Mouse (Mus musculus): ENCODE results near the gene Micu1.

Gene Micu1

DNA sequence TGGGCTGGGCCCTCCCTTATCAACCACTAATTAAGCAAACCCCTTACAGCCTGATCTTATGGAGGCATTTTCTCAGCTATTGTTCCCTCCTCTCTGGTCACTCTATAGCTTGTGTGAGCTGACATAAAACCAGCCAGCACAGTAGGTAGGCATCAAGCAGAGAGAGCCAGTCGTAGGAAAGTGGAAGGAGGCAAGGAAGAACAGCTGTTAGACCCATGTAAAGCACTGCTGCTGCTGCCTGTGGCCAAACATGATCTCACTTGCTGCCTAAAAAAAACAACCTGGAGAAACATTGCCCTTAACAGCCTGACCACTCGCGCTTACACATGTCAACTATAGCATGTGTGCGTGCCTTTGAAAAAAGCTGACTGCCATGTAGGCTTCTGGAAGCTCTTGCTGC is 19.3 kb downstream of the Micu1 start:
- DNase-seq (ENCODE audit: low spot score): no peak

DNA sequence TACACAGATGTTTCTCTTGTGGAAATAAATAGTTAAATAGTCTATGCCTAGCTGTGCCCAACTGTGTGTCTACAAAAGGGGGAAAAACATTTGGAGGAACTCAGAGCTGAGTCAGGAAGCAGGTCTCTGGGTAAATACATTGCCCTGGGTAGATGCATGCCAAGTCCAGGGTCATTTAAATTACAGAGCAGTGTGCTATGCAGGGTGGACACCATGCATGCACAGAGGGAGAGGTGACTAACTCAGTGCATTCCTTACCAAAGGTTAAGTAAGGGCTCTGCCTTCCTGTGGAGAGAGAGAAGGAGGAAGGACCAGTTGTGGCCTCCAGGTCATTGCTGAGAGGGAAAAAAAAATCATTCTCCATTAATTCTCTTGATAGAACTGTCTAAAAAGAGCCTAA is 22.4 kb downstream of the Micu1 start:
- DNase-seq (ENCODE audit: low spot score): no peak

DNA sequence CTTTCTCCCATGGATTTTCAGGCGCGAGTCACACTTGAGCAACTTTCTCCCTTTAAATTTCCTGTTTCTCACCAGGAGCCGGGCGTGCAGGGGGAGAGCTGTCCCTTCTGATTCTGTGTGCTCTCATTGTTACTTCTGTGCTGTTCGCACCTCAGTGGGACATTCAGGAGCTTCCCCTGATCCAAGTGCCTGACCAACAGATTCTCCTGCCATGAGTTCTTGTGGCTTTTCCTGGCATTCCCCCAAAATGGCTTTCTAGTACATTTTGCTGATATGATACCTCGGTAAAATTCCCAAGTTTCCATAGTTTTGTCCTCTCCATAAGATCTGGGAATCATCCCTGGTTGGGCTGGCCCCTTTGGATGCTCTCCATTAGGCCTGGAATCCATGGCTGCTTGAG is 25.0 kb downstream of the Micu1 start:
- DNase-seq (ENCODE audit: low spot score): no peak

DNA sequence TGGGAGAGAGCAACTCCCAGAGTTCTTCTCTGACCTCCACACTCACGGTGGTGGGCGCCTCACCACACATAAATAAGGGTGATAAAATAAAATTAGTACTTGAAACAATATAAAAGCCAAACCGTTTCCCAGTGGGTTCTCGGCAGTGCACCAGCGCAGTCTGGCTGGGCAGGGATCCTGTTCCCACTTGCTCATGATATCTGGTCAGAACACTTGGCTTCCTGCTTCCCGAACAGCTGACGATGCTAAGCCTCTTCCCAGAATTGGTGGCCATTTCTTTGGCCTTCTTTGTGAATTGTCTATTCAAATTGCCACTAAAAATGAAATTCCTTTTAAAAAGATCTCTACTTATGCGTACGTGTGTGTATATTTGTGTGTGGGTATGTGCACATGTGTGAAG is 27.0 kb downstream of the Micu1 start:
- no peak for DNase-seq (ENCODE audit: low spot score)

DNA sequence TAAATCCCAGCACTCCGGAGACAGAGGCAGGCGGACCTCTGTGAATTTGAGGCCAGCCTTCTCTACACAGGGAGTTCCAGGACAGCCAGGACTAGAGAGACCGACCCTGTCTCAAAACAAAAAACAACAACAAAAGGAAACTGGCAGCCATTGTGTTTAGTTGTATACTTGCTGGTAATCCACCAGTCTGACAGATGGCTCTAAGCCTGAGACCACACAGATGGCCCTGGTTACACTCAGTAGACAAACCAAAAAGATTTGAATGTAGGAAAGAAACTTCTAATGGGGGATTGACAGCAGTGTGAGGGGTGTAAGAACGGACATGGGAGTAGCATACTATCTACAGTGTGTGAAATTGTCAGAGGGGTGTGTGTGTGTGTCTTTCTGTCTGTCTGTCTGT is 27.6 kb downstream of the Micu1 start:
- no peak for DNase-seq (ENCODE audit: low spot score)

DNA sequence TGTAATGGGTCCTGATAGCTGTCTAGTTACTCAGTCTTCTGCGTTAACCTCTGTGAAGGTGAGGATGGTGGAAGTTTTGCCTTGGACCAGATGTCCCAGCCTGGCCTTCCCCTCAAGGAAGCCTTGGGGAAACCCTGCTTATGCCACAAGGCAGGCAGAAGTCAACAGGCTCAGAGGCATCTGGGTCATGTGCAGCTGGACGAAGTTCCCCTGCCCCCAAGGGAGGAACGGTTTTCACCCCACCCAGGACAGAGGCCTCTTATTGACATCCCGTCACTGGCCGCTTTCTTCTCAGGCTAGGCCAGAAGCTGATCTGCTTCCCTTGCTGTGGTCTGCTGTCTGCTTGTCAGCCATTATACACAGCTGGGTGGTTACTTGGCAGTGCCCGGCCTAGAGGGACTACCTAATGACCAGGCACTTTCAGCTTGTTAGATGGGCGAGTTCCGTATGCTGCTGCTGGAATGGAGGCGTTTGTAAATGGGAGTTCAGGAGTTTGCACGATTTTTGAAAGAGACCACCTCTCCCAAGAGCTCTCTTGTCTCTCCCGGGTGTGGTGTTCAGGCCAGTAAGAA is 33.8 kb downstream of the Micu1 start:
- DNase-seq (ENCODE audit: low spot score): no peak

DNA sequence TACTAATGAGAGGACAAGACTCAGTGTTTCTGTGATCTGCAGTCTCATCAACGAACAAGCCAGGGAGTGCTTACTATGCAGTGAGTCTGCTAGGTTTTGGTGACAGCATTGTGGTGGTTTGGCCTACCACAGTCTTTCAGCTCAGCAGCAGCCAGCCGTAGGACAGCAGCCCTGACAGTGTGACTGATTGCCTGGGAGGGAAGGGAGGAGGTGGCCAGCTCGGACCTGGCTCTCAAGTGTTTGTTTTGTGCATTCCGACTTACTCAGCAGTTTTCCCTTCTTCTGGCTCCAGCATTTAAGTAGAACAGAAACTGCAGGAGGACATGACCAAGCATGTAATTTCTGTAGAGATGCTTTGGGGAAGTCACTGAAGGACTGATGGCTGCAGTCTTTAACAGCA is 39.2 kb downstream of the Micu1 start:
- no peak for DNase-seq (ENCODE audit: low spot score)

DNA sequence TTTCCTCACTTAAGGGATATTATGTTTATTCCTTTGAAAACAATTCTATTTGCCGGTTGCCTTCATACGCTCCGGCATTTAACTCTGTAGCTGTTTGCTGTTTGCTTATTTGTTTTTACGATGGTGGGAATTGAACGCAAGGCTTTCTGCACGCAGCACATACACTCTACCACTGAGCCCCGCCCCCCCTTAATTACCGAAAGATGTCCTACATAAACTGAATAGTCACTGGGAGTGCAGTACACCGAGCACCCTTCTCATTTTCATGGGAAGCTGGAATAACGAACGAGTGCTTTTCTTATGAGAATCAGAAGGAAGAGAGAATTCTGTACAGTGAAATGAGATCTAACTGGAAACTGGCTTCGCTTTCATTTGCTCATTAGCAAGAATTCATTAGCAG is 41.1 kb downstream of the Micu1 start:
- no peak for DNase-seq (ENCODE audit: low spot score)

DNA sequence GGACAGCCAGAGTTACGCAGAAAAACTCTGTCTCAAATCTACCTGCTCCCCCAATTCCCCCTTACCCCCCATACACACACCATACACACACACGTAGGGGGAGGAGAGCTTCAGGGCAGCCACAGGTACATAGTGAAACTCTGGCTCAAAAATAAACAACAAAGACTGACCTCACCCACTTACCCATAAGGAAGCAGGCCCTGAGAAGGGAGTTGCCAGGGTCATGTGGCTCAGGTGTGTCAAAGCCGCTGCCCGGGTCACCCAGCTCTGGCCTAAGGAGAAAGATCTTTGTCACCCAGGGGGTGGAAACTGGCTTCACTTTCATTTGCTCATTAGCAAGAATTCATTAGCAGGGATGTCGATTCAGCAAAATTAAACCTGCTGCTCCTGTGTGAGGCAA is 41.7 kb downstream of the Micu1 start:
- DNase-seq (ENCODE audit: low spot score): no peak

DNA sequence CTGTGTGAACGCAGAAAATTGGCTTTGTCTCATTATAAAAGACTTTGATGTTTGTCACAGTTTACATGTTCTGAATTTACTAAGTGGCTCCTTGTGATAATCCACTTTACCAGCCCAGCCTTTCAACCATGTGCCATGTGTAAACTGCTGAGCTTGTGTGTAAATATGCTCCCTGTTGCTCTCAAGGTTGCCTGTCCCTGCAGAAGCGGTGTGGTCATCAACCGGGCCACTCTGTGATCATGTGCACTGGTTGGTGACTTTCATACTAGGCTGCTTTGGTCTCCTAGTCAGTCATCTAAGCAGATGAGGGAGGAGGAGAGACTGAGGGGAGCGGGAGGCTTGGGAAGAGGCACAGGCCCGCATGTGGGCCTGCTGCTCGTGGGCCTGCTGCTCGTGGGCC is 45.1 kb downstream of the Micu1 start:
- DNase-seq (ENCODE audit: low spot score): no peak

DNA sequence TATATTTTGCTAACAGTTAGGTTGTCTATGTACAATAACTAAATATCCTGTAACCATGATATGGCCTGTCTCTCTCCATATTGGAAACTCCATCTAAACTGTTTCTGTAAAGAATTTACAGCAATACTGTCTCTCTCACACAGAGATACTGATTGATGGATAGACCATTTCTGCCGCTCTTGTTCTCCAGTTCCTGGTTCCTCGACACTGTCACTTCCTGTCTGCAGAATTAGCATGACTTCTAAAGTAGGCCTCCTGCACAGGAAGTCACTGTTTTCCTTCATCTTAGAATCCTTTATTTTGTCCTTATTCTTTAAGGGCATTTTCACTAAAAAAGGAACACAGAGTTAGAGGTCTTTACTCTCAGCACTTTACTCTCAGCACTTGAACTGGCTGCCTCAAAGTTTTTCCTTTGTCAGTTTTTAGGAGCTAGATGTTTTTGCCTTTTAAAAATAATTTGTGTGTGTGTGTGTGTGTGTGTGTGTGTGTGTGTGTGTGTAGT is 46.5 kb downstream of the Micu1 start:
- no peak for DNase-seq (ENCODE audit: low spot score)

DNA sequence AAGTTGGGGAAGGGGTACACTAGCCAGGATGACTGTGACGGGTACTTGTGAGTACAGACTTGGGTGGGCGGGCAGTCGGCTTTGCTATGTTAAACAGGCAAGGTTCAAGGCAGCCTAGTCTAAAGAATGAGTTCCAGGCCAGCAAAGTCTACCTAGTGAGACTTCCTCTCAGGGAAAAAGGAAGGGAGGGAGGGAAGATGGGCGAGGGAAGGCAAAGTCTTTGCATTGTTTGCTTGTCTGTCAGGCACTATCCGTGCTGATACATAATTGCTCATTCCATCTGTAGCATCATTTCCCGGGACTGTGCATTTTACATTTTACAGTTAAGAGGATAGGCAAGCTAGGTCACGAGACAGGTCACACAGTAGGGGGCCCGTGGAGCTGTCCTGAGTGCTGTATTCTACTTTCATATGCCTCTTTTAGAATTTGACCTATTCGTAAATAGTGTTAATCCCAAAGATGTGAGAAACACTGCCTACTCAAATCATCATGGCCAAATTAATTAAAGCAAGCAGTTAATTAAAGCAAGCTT is 51.3 kb downstream of the Micu1 start:
- DNase-seq (ENCODE audit: low spot score): no peak

DNA sequence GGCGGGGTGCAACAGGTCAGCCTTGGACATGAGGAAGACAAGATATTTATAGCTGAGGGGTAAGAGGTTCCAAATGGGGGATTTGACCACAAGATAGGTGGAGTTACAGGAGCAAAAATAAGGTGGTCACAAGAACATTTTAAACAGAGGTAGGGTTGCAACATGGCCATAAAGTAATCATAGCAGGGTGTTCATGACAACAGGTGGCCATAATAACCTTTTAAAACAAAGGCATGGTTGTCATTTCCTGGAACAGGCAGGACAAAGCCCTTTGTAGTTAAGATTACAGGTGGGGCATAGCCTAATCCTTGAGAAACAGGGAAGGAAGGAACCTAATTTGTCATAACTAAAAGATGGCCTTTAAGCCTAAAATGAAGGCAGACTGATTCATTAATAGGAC is 51.8 kb downstream of the Micu1 start:
- DNase-seq (ENCODE audit: low spot score): no peak

DNA sequence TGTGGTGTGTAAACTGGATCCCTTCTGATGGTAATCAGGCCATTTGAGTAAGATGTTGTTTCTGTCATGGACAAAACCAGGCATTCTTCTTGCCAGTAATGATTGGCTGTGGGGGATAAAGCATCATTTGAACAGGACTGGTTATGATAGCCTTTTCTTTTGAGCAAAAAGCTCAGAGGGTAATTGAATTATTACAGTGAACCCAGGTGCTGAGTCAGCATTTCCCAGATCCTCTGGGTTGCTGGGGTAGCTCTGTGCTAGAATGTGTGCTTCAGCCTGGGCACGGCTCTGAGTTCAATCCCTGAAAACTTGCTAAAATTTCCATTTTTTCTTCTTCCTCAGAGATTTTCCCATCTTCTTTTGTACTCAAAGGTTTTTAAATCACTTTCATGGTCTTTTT is 52.6 kb downstream of the Micu1 start:
- DNase-seq (ENCODE audit: low spot score): peak; percentile 24

DNA sequence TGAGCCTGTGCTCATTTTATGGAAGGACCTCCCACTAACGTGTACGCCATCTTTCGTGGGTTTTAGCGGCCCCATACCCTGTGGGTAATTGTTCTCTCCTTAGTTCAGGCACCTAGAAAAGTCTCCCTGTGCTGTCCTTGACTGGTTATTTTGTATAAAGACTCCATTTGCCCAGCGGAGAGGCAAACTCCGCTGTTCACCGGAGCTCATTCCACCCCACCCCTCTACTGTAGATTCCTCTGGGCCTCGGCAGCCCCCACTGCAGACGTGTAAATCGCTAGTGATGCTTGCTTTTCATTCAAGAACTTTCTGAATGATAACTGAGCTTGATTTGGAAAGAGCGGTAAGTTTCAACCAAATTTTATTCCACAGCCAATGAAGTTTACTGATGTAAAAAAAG is 53.4 kb downstream of the Micu1 start:
- no peak for DNase-seq (ENCODE audit: low spot score)

DNA sequence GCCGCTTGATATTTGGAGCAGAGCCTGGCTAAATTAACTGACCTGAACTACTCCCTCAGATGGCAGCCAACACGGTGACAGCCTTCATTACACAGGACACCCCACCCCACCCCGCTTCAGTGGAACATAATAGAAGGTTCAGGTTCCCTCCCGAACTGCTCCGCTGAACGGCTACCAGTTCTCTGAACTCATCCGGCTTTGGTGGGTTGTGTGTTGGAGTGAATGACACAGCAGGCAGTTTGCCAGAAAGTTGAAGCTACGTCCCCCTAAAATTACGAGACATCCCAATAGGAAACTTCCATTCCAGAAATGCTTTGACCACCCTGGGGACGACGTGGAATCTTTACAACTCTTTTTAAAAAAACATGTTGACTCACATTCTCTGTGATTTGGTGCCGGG is 53.8 kb downstream of the Micu1 start:
- DNase-seq (ENCODE audit: low spot score): no peak

DNA sequence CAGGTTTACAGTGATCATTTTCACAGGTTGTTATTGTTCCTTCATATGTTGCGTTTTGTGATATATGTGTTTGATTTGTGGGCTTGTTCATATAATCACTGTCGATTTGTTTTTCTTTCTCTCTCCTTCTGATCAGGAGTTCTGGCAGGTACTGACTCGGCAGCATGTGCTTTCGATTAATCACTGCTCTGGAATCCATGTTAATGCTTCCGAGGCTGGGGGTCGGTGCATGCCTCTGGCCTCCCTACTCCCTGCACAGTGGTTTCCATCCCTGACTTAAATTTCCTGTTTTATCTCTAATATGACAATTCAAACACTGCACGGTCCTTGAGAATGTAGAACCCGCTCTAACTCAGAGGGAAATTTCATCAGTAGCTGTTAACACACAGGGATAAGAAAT is 54.3 kb downstream of the Micu1 start:
- DNase-seq (ENCODE audit: low spot score): no peak

DNA sequence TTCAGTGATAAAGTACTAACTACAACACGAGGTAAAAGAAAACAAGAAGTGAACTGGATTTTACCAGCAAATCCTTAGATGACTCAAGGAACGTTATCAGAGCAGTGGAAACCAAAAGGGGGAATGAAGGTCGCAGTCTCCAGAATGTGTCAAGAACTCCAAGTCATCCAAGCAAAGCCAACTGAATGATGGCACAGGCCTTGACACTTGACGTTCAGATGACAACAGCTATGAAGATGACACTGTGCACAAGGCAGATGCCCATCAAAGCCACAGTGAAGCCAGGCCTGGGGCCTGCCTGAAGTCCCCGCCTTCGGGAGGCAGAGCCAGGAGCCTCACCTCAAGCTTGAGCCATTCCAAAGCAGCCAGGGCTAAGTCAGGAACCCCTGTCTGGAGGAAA is 62.5 kb downstream of the Micu1 start:
- DNase-seq (ENCODE audit: low spot score): no peak

DNA sequence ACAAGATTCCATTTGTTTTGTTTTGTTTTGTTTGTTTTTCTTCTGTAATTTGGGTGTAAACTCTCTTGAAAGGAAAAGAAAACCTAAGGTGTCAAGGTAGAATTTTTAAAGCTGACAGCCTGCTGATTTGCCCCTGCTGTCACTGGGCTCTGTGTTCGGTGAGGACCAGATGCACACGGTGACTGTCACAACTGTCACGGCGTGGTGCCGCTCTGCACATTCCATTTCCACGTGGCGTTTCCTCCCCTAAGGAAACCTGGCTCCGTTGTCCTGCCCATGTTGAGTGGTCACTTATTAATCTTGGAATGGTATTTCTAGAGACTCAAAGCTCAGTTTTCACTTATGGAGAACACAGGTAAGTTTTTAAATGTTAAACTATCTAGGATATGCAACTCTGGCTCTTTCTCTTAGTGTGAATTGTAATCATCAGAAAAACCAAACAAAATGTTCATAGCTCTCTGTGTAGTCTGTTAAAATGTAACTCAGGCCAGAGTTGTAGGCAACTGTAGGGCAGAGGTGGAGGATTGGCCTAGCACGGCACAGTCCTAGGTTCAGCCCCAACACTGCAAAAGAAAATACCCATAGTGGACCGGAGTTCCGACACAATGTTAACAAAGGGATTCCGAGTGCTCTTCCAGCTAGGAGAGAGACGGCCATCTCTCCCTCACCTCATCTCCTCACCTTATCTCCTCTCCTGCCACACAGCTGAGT is 66.2 kb downstream of the Micu1 start:
- no peak for DNase-seq (ENCODE audit: low spot score)

DNA sequence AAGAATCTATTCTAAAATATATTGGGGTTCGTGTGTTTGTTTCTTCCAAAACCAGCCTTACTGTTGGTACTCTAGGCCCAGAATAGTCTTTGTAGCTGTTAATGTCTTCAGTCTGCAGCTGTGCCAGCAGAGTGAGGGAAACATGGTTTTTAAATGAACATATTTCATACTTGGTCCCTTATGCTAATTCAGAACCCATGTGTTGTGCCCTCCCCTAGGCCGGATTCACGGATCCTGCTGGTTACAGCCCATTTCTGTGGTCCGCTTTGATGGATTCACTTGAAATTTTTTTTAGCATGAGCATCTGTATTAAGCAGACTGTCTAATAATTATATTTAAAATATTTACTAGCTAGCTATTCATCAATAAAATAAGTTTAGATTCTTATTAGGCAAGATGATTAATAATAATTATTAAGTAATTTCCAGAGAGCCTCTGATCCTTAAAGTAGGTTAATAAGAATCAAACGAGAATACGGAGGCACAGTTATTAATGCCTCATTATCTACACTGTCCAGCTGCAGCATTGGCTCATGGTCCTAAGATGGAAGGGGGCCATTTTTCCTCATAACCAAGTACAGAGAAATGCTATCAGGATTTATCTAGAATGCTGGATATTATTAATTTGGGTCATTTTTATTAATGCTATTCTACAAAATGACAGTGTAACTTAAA is 69.2 kb downstream of the Micu1 start:
- DNase-seq (ENCODE audit: low spot score): no peak

DNA sequence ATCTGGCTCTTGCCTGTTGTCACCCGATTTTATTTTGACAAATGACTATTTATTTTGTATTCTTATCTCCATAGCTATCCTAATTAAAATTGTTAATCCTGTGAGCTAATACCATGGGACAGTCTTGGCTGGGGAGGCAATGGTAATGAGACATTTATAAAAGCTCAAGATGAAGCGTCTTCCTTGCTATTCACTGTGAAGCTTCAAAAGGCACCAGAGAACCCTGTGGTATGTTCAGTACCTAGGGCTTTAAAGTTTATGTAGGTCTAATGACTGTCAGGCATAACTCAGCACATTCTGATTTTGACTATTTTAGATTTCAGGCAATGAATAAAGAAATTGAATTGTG is 69.7 kb downstream of the Micu1 start:
- no peak for DNase-seq (ENCODE audit: low spot score)

DNA sequence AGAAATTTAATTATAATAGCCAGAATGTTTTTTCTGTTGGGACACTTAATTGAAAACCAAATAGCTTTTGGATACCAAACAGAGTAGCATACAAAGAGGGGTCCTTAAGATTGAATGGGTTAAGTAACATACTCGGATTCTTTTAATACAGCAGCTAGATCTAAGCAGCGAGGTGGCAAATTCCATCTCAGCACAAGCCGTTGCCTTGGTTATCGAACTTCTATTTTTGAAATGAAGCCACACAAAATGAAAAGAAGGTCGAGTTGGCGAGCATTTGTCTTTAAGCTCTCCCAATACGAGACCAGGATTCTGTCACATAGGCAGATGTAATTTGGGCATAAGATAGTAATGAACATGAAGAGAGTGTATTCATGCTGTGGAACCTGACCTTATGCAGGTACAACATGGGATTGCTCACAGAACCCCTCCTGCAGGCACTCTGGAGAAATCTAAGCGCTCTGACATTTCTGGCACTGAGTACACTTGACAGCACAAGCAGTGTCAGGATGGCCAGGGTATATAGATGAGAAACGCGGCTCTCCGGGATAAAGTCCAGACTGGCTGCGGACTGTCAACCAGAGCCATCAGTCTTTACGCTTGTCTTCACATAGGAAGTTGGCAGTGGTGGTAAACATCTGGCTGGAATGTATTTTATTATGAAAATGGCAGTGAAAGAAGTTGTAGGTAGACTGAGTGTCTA is 71.3 kb downstream of the Micu1 start:
- no peak for DNase-seq (ENCODE audit: low spot score)

DNA sequence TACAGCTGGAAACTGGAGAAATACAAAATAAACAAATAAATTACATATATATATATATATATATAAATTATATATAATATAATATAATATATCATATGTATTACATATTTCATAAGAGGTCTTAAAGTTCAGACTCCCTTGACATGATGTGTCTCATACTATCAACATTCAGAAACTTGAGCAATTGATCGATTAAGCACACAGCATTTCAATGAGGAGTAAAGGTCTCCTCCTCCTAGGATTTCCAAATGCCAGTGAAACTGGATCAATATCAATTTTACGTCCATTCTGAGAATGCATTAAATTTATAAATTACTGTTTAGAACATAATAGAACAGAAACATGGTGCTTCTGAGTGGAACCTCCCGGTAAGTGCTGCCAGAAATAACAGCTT is 71.9 kb downstream of the Micu1 start:
- no peak for DNase-seq (ENCODE audit: low spot score)
